Comparison of ENCODE assay signal across 8 mouse cellular contexts in the genomic region with DNA sequence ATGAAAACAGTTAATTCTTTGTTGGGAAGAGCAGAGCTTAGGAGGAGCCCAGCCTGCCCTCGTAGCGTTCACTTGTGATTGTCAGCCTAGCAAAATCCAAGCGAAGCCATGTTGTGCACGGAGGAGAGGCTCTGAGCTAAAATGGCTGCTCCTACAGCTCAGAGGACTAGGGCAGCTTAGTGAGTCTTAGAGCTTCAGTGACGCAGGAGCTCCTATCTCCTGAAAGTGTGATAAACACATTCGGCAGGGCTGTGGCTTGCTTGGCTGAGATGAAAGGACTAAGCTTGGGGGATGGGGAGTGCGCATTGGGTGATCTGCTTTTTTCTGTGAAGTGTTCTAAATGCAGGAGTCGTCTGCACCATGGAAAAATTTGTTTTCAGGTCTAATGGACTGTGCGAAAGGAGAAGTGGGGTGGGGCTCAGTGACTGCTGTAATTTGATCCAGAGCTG.
DNase-seq lines count a peak whose midpoint lies in the region; ATAC-seq lines count a peak whose summit lies in the region.

No protein-coding gene starts in this region.

- H3K4me2 ChIP-seq in intestine, embryonic 16.5 days (ENCODE audit: low read depth, low read length), result peak overlapping the region; percentile 55
- no peak overlapping the region for H3K4me2 ChIP-seq in limb, embryonic 11.5 days (ENCODE audit: low read depth, severe bottlenecking)
- H3K4me2 ChIP-seq in midbrain, embryonic 11.5 days, result peak overlapping the region; percentile 3

- peaks cover 22% of the 10 kb centered on the region for H3K4me1 ChIP-seq in intestine, embryonic 16.5 days (ENCODE audit: control insufficient read depth, insufficient read depth, low read length)
- peaks cover 21% of the 10 kb centered on the region for H3K4me1 ChIP-seq in limb, embryonic 11.5 days (ENCODE audit: control insufficient read depth, insufficient read depth, low read length)
- H3K4me1 ChIP-seq in midbrain, embryonic 11.5 days (ENCODE audit: control insufficient read depth, insufficient read depth, low read length), result peaks cover 32% of the 10 kb centered on the region

- H3K9me3 ChIP-seq in intestine, embryonic 16.5 days (ENCODE audit: control insufficient read depth, low read length), result no peaks in the 10 kb centered on the region
- H3K9me3 ChIP-seq in limb, embryonic 11.5 days (ENCODE audit: control insufficient read depth, low read length), result no peaks in the 10 kb centered on the region
- no peaks in the 10 kb centered on the region for H3K9me3 ChIP-seq in midbrain, embryonic 11.5 days (ENCODE audit: control insufficient read depth, low read length)

- WGBS in intestine, embryonic 16.5 days, result 16% methylated on average over 9 of the region's 9 CpGs
- 14% methylated on average over 9 of the region's 9 CpGs for WGBS in limb, embryonic 11.5 days
- 9% methylated on average over 9 of the region's 9 CpGs for WGBS in midbrain, embryonic 11.5 days

- peak; percentile 87 for ATAC-seq in intestine, embryonic 16.5 days
- ATAC-seq in limb, embryonic 11.5 days (ENCODE audit: insufficient number of reproducible peaks, low FRiP score, low TSS enrichment, low read depth), result peak; percentile 29; the same call in 1 of the 2 replicates
- peak; percentile 83 for ATAC-seq in midbrain, embryonic 11.5 days (ENCODE audit: low FRiP score)

- H3K36me3 ChIP-seq in intestine, embryonic 16.5 days (ENCODE audit: control insufficient read depth, insufficient read depth, low read length), result peaks cover 20% of the 10 kb centered on the region
- H3K36me3 ChIP-seq in limb, embryonic 11.5 days (ENCODE audit: control insufficient read depth, insufficient read depth, low read length), result peaks cover 17% of the 10 kb centered on the region
- H3K36me3 ChIP-seq in midbrain, embryonic 11.5 days (ENCODE audit: control insufficient read depth, insufficient read depth, low read length), result peaks cover 38% of the 10 kb centered on the region

- H3K27ac ChIP-seq in intestine, embryonic 16.5 days (ENCODE audit: low read length), result peak overlapping the region; percentile 94
- no peak overlapping the region; the same call in 1 of the 2 replicates for H3K27ac ChIP-seq in limb, embryonic 11.5 days (replicated peaks; ENCODE audit: low read depth, low read length)
- peak overlapping the region; percentile 82 for H3K27ac ChIP-seq in midbrain, embryonic 11.5 days (ENCODE audit: low read depth, low read length)

- peak overlapping the region; percentile 55 for H3K9ac ChIP-seq in intestine, embryonic 16.5 days (ENCODE audit: low read depth, low read length)
- no peak overlapping the region for H3K9ac ChIP-seq in limb, embryonic 11.5 days (ENCODE audit: low read length)
- H3K9ac ChIP-seq in midbrain, embryonic 11.5 days (ENCODE audit: low read length), result peak overlapping the region; percentile 1; the same call in 1 of the 2 replicates

- H3K27me3 ChIP-seq in intestine, embryonic 16.5 days (replicated peaks; ENCODE audit: control insufficient read depth, insufficient read depth, low read length), result no peaks in the 10 kb centered on the region
- H3K27me3 ChIP-seq in limb, embryonic 11.5 days (ENCODE audit: control insufficient read depth, insufficient read depth, low read length), result no peaks in the 10 kb centered on the region
- no peaks in the 10 kb centered on the region for H3K27me3 ChIP-seq in midbrain, embryonic 11.5 days (ENCODE audit: control insufficient read depth, insufficient read depth, low read length)

- peak overlapping the region; percentile 23 for H3K4me3 ChIP-seq in intestine, embryonic 16.5 days (ENCODE audit: low read length)
- H3K4me3 ChIP-seq in limb, embryonic 11.5 days (ENCODE audit: low read depth, low read length), result no peak overlapping the region
- H3K4me3 ChIP-seq in midbrain, embryonic 11.5 days (ENCODE audit: low read depth, low read length), result no peak overlapping the region

- peak; percentile 91 for DNase-seq in R1 (ENCODE audit: low read depth, low spot score)
- peak; percentile 30 for DNase-seq in cerebellum, adult 9-10 months
- peak; percentile 19 to 54 for DNase-seq in frontal cortex, adult 2 months (ENCODE audit: extremely low spot score in 1 of 2, low spot score in 1 of 2)
- DNase-seq in limb, embryonic 11.5 days (ENCODE audit: low spot score), result peak; percentile 41
- DNase-seq in midbrain, embryonic 11.5 days (ENCODE audit: low spot score, missing footprints), result no peak
- DNase-seq in right cerebral cortex, postnatal 4 days, result peak; percentile 42
- DNase-seq in spleen, adult 12 weeks (ENCODE audit: low spot score), result no peak

Comparison
In these comparisons a context has a peak if more than half of its experiments do, and no peak if none do; other contexts are left out.
1. DNase-seq: peak in R1 (single experiment), cerebellum, adult 9-10 months (single experiment), frontal cortex, adult 2 months (2 of 2), limb, embryonic 11.5 days (single experiment) and right cerebral cortex, postnatal 4 days (single experiment); none in midbrain, embryonic 11.5 days (single experiment) and spleen, adult 12 weeks (single experiment).
2. ATAC-seq: peak in every context shown above with its lines; median percentile 87 in intestine, embryonic 16.5 days; 83 in midbrain, embryonic 11.5 days; 29 in limb, embryonic 11.5 days.